Comparison of ENCODE assay signal across 2 mouse cellular contexts in the genomic region with DNA sequence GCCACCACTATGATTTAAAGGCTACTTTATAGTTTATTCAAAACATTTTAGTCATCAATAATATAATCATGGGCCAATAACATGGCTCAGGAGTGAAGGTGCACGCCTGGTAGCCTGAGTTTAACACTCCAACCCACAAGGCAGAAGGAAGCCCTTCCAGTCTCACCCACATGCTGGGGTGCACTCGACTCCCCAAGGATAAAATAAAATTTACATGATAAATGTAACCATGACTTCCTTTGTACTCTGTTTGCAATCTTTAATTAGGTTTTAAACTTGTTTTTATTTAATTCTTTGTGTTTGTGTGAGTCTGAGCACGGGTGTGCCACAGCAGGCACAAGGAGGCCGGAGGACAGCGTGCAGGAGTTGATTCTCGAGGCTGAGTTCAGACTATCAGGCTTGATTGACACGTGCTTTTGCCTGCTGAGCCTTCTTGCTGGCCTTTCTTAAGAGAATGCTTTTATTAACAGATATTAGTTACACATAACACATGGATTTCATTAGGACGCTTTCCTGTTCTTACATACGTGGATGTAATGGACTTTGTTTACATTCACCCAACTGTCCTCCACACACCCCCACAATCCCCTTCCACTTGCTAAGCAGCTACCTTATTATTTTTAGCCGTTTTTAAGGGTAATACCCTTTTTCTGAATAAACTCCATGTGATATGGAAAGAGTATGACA.
A peak's percentile ranks its signal among the peaks of the same experiment; 100 is the strongest.
TF ChIP-seq lines count a peak whose summit lies in the region.

No protein-coding gene starts in this region.

TF ChIP-seq in CH12.LX, 34 proteins besides CTCF, POLR2A, EP300 and RAD21:
- TF ChIP-seq MYC (IDR thresholded peaks at IDR 0.05; ENCODE audit: low read depth, low read length), result no peak
- TF ChIP-seq UBTF (IDR thresholded peaks at IDR 0.05; ENCODE audit: low read depth, low read length), result no peak
- no peak for TF ChIP-seq CHD2 (IDR thresholded peaks at IDR 0.05; ENCODE audit: low read length)
- no peak for TF ChIP-seq ETS1 (conservative IDR thresholded peaks at IDR 0.05; ENCODE audit: low read depth, low read length)
- no peak for TF ChIP-seq GABPA (IDR thresholded peaks at IDR 0.05; ENCODE audit: insufficient replicate concordance, low read depth, low read length)
- TF ChIP-seq USF1 (IDR thresholded peaks at IDR 0.05; ENCODE audit: low read depth, low read length), result no peak
- TF ChIP-seq NRF1 (IDR thresholded peaks at IDR 0.05; ENCODE audit: low read depth, low read length), result no peak
- no peak for TF ChIP-seq BHLHE40 (IDR thresholded peaks at IDR 0.05; ENCODE audit: low read depth, low read length)
- TF ChIP-seq JUN (IDR thresholded peaks at IDR 0.05; ENCODE audit: insufficient read depth, low read depth, low read length), result no peak
- no peak for TF ChIP-seq CHD1 (IDR thresholded peaks at IDR 0.05; ENCODE audit: low read depth, low read length)
- no peak for TF ChIP-seq ZC3H11A (IDR thresholded peaks at IDR 0.05; ENCODE audit: low read depth, low read length)
- TF ChIP-seq IRF4 (IDR thresholded peaks at IDR 0.05; ENCODE audit: low read depth, low read length), result no peak
- TF ChIP-seq NELFE (IDR thresholded peaks at IDR 0.05; ENCODE audit: low read depth, low read length), result no peak
- no peak for TF ChIP-seq MEF2A (IDR thresholded peaks at IDR 0.05; ENCODE audit: borderline replicate concordance, low read depth, low read length)

TF ChIP-seq in MEL, 35 proteins besides CTCF, POLR2A, EP300 and RAD21:
- no peak for TF ChIP-seq ELF1 (IDR thresholded peaks at IDR 0.05; ENCODE audit: low read depth, low read length)
- peak; percentile 44; the same call in 1 of the 2 replicates for TF ChIP-seq MAX (IDR thresholded peaks at IDR 0.05; ENCODE audit: low read length)
- TF ChIP-seq MXI1 (IDR thresholded peaks at IDR 0.05; ENCODE audit: low read depth, low read length), result no peak
TF ChIP-seq in MEL: peak in this region for 1.
